Mouse (Mus musculus) lung, adult 2 months (tissue): ENCODE measurements around the gene Slfn4.

Experiments used
- CTCF ChIP-seq: fragments of 200-500 bp; IDR thresholded peaks from 2 replicates; pipeline ENCODE4 v1.5.1; 2011; ENCODE audit warnings: mild to moderate bottlenecking, low read length, control low read depth; ENCODE audit not compliant: insufficient read depth
- POLR2A ChIP-seq: fragments of 200-500 bp; IDR thresholded peaks from 2 replicates; pipeline ENCODE4 v1.6.1; 2011; ENCODE audit warnings: low read depth, mild to moderate bottlenecking, control low read depth, low read length, borderline replicate concordance; ENCODE audit errors: extremely low read depth

DNA sequence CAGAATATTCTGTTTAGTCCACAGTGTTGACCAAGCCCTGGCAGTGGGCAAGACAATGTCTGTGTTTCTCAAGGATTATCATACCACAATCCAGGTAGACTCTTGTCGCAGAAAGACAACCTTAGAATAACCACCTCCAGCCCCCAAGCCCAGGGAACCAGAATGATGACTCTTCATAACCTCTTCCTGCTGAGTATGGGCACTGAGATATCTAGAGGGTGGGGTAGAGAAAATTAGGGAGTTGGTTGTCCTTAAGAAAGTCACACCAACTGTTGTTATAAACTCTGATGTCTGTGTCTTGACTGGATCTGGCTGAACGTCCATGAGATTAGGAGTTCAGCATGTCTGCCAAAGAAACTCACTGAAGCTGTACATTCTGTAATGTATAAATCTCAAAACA is 63.4 kb downstream of the Slfn4 start:
- TF ChIP-seq POLR2A: no peak
- TF ChIP-seq CTCF: no peak
